Mouse (Mus musculus) liver, adult 2 months (tissue): ENCODE data around the gene Cep164. TPM values are rescaled to one million over a fixed set of nuclear protein-coding genes. Genes with fewer than 3 reads are reported as not detected.
A peak's percentile ranks its signal among the peaks of the same experiment; 100 is the strongest.

Source experiments
- DNase-seq: peaks from one replicate; pipeline ENCODE4 v3.0.0-alpha.2; 2011; ENCODE audit warnings: low read depth, low spot score; ENCODE audit errors: extremely low read depth
- H3K27ac ChIP-seq: fragments of 200-500 bp; replicated peaks from 2 replicates; pipeline ENCODE4 v1.5.1; 2012; ENCODE audit warnings: low read depth, mild to moderate bottlenecking, control low read depth, inconsistent platforms, low read length; ENCODE audit not compliant: insufficient read depth
- H3K27me3 ChIP-seq: fragments of 200-500 bp; 2 replicates; pipeline ENCODE4 v1.6.1; 2012; ENCODE audit warnings: mild to moderate bottlenecking, moderate library complexity, low read length, inconsistent platforms; ENCODE audit not compliant: control insufficient read depth, insufficient read depth
- H3K36me3 ChIP-seq: fragments of 200-500 bp; 2 replicates; pipeline ENCODE4 v1.6.1; 2012; ENCODE audit warnings: low read length, inconsistent platforms; ENCODE audit not compliant: control insufficient read depth, insufficient read depth
- H3K4me1 ChIP-seq: fragments of 200-500 bp; 2 replicates; pipeline ENCODE4 v1.6.1; 2011; ENCODE audit warnings: low read length; ENCODE audit not compliant: control insufficient read depth, insufficient read depth
- H3K4me3 ChIP-seq: fragments of 200-500 bp; 2 replicates; pipeline ENCODE4 v1.5.1; 2011; ENCODE audit warnings: low read depth, mild to moderate bottlenecking, control low read depth, low read length, moderate library complexity; ENCODE audit not compliant: insufficient read depth
- H3K79me2 ChIP-seq: fragments of 200-500 bp; 2 replicates; pipeline ENCODE4 v1.6.1; 2012; ENCODE audit warnings: inconsistent platforms, mild to moderate bottlenecking, low read length, moderate library complexity; ENCODE audit not compliant: control insufficient read depth, insufficient read depth
- H3K9ac ChIP-seq: fragments of 200-500 bp; 2 replicates; pipeline ENCODE4 v1.6.1; 2012; ENCODE audit warnings: low read depth, mild to moderate bottlenecking, control low read depth, inconsistent platforms, low read length
- CTCF ChIP-seq: fragments of 200-500 bp; IDR thresholded peaks from 2 replicates; pipeline ENCODE4 v1.5.1; 2011; ENCODE audit warnings: low read depth, low read length, control low read depth
- POLR2A ChIP-seq: fragments of 200-500 bp; IDR thresholded peaks from 2 replicates; pipeline ENCODE4 v1.6.1; 2011; ENCODE audit warnings: low read length, control low read depth; ENCODE audit not compliant: insufficient read depth; ENCODE audit errors: extremely low read depth
- WGBS: fragments of 180-500 bp; shearing (Covaris S2); methylation state at CpG from one replicate; pipeline ENCODE4 v1.1.7; 2018; 5-methylcytosine and 5-hydroxymethylcytosine counted together
- polyA plus RNA-seq: library from polyadenylated mRNA; depleted of rRNA; stranded (reverse); fragments of >200 nt; gene quantifications from 2 replicates; pipeline ENCODE4 v1.2.3, GENCODE M21; 2012; rRNA removed
- total RNA-seq: library from RNA; depleted of rRNA; stranded (reverse); fragments of >200 nt; gene quantifications from 2 replicates; pipeline ENCODE4 v1.2.3, GENCODE M21; 2014; rRNA removed

Cep164 gene
- total RNA-seq, result 4.1 and 5.0 TPM in 2 replicates
- polyA plus RNA-seq, result 7.1 and 8.3 TPM in 2 replicates

DNA sequence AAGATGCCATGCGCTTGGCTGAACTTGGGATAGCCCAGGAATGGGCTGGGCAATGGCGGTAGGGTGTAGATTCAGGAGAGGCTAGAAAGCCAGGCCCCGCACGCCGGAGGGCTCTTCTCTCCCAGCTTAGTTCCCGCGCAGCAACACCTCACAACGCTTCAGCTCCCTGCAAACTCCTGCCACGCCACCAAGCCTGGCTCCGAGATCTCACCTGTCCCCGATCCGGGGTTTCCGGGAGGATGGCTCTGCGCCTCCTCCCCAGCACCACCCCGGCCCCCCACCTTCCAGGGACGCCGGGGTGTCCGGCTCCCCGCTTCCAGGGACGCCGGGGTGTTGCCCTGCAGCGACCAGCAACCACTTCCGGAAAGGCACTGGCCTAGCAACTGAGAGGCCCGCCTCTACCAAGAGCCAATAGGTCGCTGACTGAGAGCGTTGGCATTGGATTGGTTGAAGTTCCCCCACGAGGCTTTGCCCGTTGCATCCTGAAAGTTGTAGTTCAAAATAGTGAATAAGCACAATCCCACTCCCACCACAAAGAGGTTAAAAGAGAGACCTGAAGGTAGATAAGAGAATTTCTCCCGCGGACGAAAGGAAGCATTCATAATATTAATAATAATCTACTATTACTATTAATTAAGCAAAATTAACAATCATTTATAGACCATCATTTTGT is at the start of gene Cep164:
Cep164 (minus strand) TSS at position 401 of the 673 bp plus-strand sequence.
- WGBS, result under 1% methylated on average over 31 of the region's 31 CpGs
- no peaks in the 10 kb centered on the region for H3K36me3 ChIP-seq
- no peaks in the 10 kb centered on the region; the same call in 1 of the 2 replicates for H3K4me1 ChIP-seq
- DNase-seq, result peak; percentile 88
- TF ChIP-seq CTCF, result no peak
- TF ChIP-seq POLR2A, result 0 out of 2 replicates have a peak, but pooled peaks have one; percentile 20
- no peaks in the 10 kb centered on the region for H3K79me2 ChIP-seq
- H3K27ac ChIP-seq, result peak within 1 kb of the TSS; percentile 21
- H3K9ac ChIP-seq, result peak within 1 kb of the TSS; percentile 75
- H3K4me3 ChIP-seq, result peak within 1 kb of the TSS; percentile 77
- H3K27me3 ChIP-seq, result no peaks in the 10 kb centered on the region

- Histone ChIP-seq H3K79me2 (no peaks in the 10 kb centered on the region; the same call in 1 of the 2 replicates), H3K9ac (no peak overlapping the region), H3K36me3 (peaks cover 47% of the 10 kb centered on the region), H3K27me3 (no peaks in the 10 kb centered on the region), H3K4me3 (no peak overlapping the region), H3K27ac (no peak overlapping the region), H3K4me1 (no peaks in the 10 kb centered on the region)
- peak; percentile 33 for DNase-seq
- 71% methylated on average over 2 of the region's 2 CpGs for WGBS
- TF ChIP-seq CTCF, result no peak
These were observed 49.4 kb upstream of the Cep164 start for GRCm38 (mm10) chr9:45877928-45878327.

- 22% methylated on average over 3 of the region's 3 CpGs for WGBS
These were observed 41.8 kb upstream of the Cep164 start for GRCm38 (mm10) chr9:45870265-45870664.

GRCm38 (mm10) chr9:45869181-45869580 is 40.7 kb upstream of the Cep164 start:
- H3K27me3 ChIP-seq, result no peaks in the 10 kb centered on the region
- DNase-seq, result no peak
- H3K27ac ChIP-seq, result no peak overlapping the region
- H3K79me2 ChIP-seq, result no peaks in the 10 kb centered on the region
- peaks cover 54% of the 10 kb centered on the region for H3K36me3 ChIP-seq
- H3K9ac ChIP-seq, result no peak overlapping the region
- WGBS, result 92% methylated on average over 3 of the region's 3 CpGs
- TF ChIP-seq CTCF, result no peak
- TF ChIP-seq POLR2A, result no peak
- no peak overlapping the region for H3K4me3 ChIP-seq
- peaks cover 4% of the 10 kb centered on the region; the same call in 1 of the 2 replicates for H3K4me1 ChIP-seq

More at GRCm38 (mm10) chr9:45870265-45870664, 41.8 kb upstream of the Cep164 start:
- Histone ChIP-seq H3K79me2 (no peaks in the 10 kb centered on the region), H3K9ac (no peak overlapping the region), H3K36me3 (peaks cover 52% of the 10 kb centered on the region), H3K4me1 (peaks cover 4% of the 10 kb centered on the region; the same call in 1 of the 2 replicates), H3K27ac (no peak overlapping the region), H3K4me3 (no peak overlapping the region), H3K27me3 (no peaks in the 10 kb centered on the region)
- TF ChIP-seq CTCF (no peak), POLR2A (no peak)
- DNase-seq, result peak; percentile 85

DNA sequence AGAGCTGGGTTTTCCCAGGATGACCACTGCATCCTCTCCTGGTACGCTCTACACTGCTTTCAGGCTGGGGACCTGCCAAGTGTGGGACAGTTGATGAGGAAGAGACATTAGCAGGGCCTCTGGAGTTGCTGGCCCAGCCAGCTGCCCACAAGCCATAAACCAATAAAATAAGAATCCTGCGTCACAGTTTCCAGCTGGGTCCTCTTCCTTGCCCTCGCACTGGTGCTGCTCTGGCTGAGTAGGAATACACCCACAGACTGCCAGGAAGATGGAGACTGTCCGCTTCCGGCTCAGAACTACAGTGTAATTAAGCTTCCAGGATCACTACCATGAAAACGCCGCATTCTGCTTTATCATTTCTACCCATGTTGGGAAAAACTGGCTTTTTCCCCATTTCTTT is 33.3 kb upstream of the Cep164 start:
- TF ChIP-seq POLR2A (no peak), CTCF (no peak)
- Histone ChIP-seq H3K36me3 (peaks cover 77% of the 10 kb centered on the region), H3K4me1 (no peaks in the 10 kb centered on the region), H3K4me3 (no peak overlapping the region), H3K27ac (no peak overlapping the region), H3K79me2 (no peaks in the 10 kb centered on the region), H3K9ac (no peak overlapping the region), H3K27me3 (no peaks in the 10 kb centered on the region)
- WGBS, result 91% methylated on average over 7 of the region's 7 CpGs
- no peak for DNase-seq

DNA sequence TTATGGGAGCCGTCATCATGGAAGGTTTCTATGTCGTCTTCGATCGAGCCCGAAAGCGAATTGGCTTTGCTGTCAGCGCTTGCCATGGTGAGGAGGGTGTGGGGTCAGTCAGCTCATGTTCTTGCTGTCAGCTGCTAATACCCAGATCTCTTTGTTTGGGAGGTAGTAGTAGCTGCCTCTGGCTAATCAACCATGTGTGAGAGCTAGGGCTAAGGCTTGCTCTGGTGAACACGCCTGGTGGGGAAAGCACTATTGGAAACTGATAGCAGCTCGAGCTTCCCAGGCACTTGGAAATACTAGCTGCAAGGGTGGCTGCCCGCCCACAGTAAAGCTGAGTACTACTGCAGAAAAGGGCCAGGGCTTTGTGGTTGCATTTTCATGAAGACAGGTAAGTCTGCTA is 30.9 kb upstream of the Cep164 start:
- no peak overlapping the region for H3K4me3 ChIP-seq
- H3K27ac ChIP-seq, result no peak overlapping the region
- H3K4me1 ChIP-seq, result no peaks in the 10 kb centered on the region
- peaks cover 59% of the 10 kb centered on the region for H3K36me3 ChIP-seq
- no peaks in the 10 kb centered on the region for H3K27me3 ChIP-seq
- 94% methylated on average over 10 of the region's 10 CpGs for WGBS
- DNase-seq, result no peak
- TF ChIP-seq CTCF, result no peak
- no peak for TF ChIP-seq POLR2A
- no peaks in the 10 kb centered on the region for H3K79me2 ChIP-seq
- H3K9ac ChIP-seq, result no peak overlapping the region
